Mouse (Mus musculus) embryonic facial prominence, embryonic 14.5 days (tissue): ENCODE results near the gene St3gal3. TPM values are rescaled to one million over a fixed set of nuclear protein-coding genes. Genes with fewer than 3 reads are reported as not detected.

Source experiments
- ATAC-seq: fragments of 200-750 bp; cut with Nextera tagmentation; 2 replicates; pipeline ENCODE4 v1.8.0; 2017; ENCODE audit warnings: low read depth, moderate number of reproducible peaks, moderate TSS enrichment
- DNase-seq: peaks from one replicate; pipeline ENCODE4 v3.0.0-alpha.2; 2015; ENCODE audit warnings: low spot score
- H3K27ac ChIP-seq: fragments of 300-500 bp; sonication (generic); replicated peaks from 2 replicates; pipeline ENCODE4 v1.5.1; 2014; ENCODE audit warnings: low read depth, mild to moderate bottlenecking, low read length, moderate library complexity
- H3K27me3 ChIP-seq: fragments of 300-500 bp; sonication (generic); replicated peaks from 2 replicates; pipeline ENCODE4 v1.6.1; 2014; ENCODE audit warnings: low read length; ENCODE audit not compliant: control insufficient read depth, insufficient read depth
- H3K36me3 ChIP-seq: fragments of 300-500 bp; sonication (generic); 2 replicates; pipeline ENCODE4 v1.6.1; 2014; ENCODE audit warnings: low read length, mixed read lengths; ENCODE audit not compliant: control insufficient read depth, insufficient read depth
- H3K4me1 ChIP-seq: fragments of 300-500 bp; sonication (generic); 2 replicates; pipeline ENCODE4 v1.6.1; 2014; ENCODE audit warnings: antibody characterized with exemption, low read length; ENCODE audit not compliant: control insufficient read depth, insufficient read depth
- H3K4me2 ChIP-seq: fragments of 300-500 bp; sonication (generic); 2 replicates; pipeline ENCODE4 v1.6.1; 2014; ENCODE audit warnings: low read depth, mild to moderate bottlenecking, low read length, moderate library complexity, mixed read lengths
- H3K4me3 ChIP-seq: fragments of 300-500 bp; sonication (generic); 2 replicates; pipeline ENCODE4 v1.5.1; 2014; ENCODE audit warnings: low read depth, mild to moderate bottlenecking, low read length
- H3K9ac ChIP-seq: fragments of 300-500 bp; sonication (generic); 2 replicates; pipeline ENCODE4 v1.6.1; 2014; ENCODE audit warnings: low read depth, mild to moderate bottlenecking, low read length, moderate library complexity, mixed read lengths
- H3K9me3 ChIP-seq: fragments of 300-500 bp; sonication (generic); 2 replicates; pipeline ENCODE4 v1.6.1; 2016; ENCODE audit warnings: low read length; ENCODE audit not compliant: control insufficient read depth
- WGBS: fragments of 180-500 bp; shearing (Covaris S2); extraction: QIAGEN DNeasy Blood & Tissue Kit; methylation state at CpG from one replicate; pipeline ENCODE4 v1.1.7; 2014; 5-methylcytosine and 5-hydroxymethylcytosine counted together
- polyA plus RNA-seq: library from polyadenylated mRNA; unstranded; fragments of >200 nt; fragmentation: Nextera tagmentation; extraction: Ambion mirVana; gene quantifications from 2 replicates; pipeline ENCODE4 v1.2.1, GENCODE M21; 2014

Gene St3gal3
- polyA plus RNA-seq, 1 experiment from 2014 or later = 5.6 TPM

- Histone ChIP-seq H3K27me3 (no peaks in the 10 kb centered on the region), H3K4me3 (no peak overlapping the region), H3K4me1 (peaks cover 16% of the 10 kb centered on the region), H3K27ac (no peak overlapping the region), H3K4me2 (no peak overlapping the region), H3K9ac (no peak overlapping the region), H3K36me3 (no peaks in the 10 kb centered on the region), H3K9me3 (no peaks in the 10 kb centered on the region)
- 86% methylated on average over 13 of the region's 13 CpGs for WGBS
- ATAC-seq (no peak), DNase-seq (no peak)
These were observed 73.7 kb downstream of the St3gal3 start for GRCm38 (mm10) chr4:118060915-118061530.

DNA sequence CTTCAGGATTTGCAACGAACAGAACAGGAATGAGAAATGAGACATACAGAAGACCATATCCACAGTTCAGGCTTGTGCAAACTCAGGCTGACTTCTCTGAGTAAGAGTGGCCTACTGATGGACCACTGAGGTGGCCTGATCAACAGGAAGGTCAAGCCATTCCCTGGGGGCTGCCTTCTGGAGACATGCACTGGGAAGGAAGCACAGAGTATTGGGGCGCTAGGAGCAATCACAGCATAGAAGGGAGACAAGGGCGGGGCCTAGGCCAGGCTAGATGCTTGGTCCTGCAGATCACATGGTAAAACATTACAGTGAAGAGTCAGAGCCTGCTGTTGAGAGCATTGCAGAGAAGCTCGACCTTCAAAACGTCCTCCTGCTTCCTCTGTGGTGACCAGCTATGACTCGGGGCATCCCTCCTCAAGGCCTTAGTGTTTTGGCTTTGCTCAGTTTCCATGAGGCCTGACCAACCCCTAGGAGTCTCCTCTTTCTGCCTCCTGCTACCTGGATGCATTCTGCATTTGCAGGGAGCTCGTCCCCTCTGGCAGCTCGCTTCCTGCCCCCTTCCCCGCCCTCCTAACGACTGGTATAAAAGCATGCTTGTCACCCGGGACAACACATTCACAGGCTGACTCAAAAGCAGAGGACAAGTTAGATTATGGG is 74.8 kb downstream of the St3gal3 start:
- no peaks in the 10 kb centered on the region for H3K36me3 ChIP-seq
- no peaks in the 10 kb centered on the region for H3K27me3 ChIP-seq
- no peaks in the 10 kb centered on the region for H3K9me3 ChIP-seq
- H3K4me3 ChIP-seq = no peak overlapping the region
- ATAC-seq = no peak
- no peak for DNase-seq
- H3K4me2 ChIP-seq = no peak overlapping the region
- 56% methylated on average over 11 of the region's 11 CpGs for WGBS
- no peak overlapping the region for H3K9ac ChIP-seq
- H3K4me1 ChIP-seq = peaks cover 19% of the 10 kb centered on the region
- H3K27ac ChIP-seq = no peak overlapping the region

DNA sequence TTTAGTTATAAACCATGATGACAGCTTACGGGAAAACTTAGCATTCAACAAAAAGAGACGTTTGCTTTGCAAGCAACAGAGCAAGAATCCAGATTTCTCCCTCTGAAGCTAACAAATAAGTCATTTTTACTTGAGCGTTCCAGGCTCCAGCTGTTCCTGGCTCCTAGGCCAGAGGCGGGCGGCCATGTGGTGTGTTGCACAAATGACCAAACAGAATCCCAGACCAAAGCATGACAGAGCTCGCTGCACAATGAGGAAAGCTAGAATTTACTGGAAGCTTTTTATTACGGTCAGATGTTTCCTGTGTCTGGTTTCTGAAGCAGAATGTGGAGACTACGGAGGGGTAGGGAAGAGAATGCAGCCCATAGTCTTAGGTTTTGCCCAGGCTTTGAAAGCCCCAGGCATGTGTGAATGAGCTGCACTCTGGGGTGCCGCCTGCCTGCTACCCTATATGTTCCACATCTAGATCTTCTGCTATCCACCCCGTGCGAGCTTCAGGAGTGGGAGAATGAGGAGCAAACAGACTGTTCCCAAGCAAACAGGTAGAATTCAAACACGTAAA is 76.5 kb downstream of the St3gal3 start:
- peak; percentile 79 for DNase-seq

DNA sequence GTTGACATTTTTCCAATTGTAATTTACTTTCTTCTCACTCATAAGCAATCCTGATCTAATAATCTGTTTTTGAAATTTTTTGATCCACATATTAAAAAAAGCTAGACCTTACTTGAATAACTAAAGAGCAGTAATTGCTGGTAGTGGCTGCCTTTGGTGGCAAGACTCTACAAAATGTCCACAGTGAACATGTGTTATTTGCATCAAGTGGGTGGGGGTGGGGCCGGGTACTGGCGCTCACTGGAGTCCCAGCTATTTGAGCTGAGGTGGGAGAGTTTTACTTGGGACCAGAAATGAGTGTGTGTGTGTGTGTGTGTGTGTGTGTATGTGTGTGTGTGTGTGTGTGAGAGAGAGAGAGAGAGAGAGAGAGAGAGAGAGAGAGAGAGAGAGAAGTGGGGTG is 77.6 kb downstream of the St3gal3 start:
- 52% methylated on average over 2 of the region's 2 CpGs for WGBS
- no peak overlapping the region for H3K27ac ChIP-seq
- H3K36me3 ChIP-seq = no peaks in the 10 kb centered on the region
- ATAC-seq = no peak
- no peak overlapping the region for H3K4me3 ChIP-seq
- H3K4me1 ChIP-seq = peaks cover 30% of the 10 kb centered on the region
- H3K9ac ChIP-seq = no peak overlapping the region
- H3K9me3 ChIP-seq = no peaks in the 10 kb centered on the region
- no peaks in the 10 kb centered on the region for H3K27me3 ChIP-seq
- DNase-seq = no peak
- H3K4me2 ChIP-seq = no peak overlapping the region

More for the DNA sequence above, 76.5 kb downstream of the St3gal3 start:
- Histone ChIP-seq H3K27me3 (no peaks in the 10 kb centered on the region), H3K27ac (peak overlapping the region; percentile 66), H3K4me1 (peaks cover 30% of the 10 kb centered on the region), H3K9me3 (no peaks in the 10 kb centered on the region), H3K4me2 (no peak overlapping the region), H3K4me3 (no peak overlapping the region), H3K36me3 (no peaks in the 10 kb centered on the region), H3K9ac (no peak overlapping the region)
- 40% methylated on average over 12 of the region's 12 CpGs for WGBS
- ATAC-seq = 0 out of 2 replicates have a peak, but pooled peaks have one; percentile 45

- Histone ChIP-seq H3K27me3 (no peaks in the 10 kb centered on the region), H3K36me3 (no peaks in the 10 kb centered on the region), H3K4me1 (peaks cover 30% of the 10 kb centered on the region), H3K4me2 (peak overlapping the region; percentile 11), H3K4me3 (no peak overlapping the region), H3K9me3 (no peaks in the 10 kb centered on the region), H3K27ac (no peak overlapping the region; the same call in 1 of the 2 replicates), H3K9ac (0 out of 2 replicates have a peak overlapping the region, but pooled peaks have one; percentile 3)
- DNase-seq = peak; percentile 88
- peak; percentile 42; the same call in 1 of the 2 replicates for ATAC-seq
- WGBS = 38% methylated on average over 8 of the region's 8 CpGs
These were observed 80.1 kb downstream of the St3gal3 start for GRCm38 (mm10) chr4:118054615-118055014.

GRCm38 (mm10) chr4:118053904-118054303 is 80.8 kb downstream of the St3gal3 start:
- no peak overlapping the region for H3K9ac ChIP-seq
- no peak for DNase-seq
- H3K9me3 ChIP-seq = no peaks in the 10 kb centered on the region
- no peaks in the 10 kb centered on the region for H3K36me3 ChIP-seq
- no peak overlapping the region for H3K27ac ChIP-seq
- ATAC-seq = peak; percentile 51; the same call in 1 of the 2 replicates
- H3K4me2 ChIP-seq = peak overlapping the region; percentile 11; the same call in 1 of the 2 replicates
- peaks cover 29% of the 10 kb centered on the region for H3K4me1 ChIP-seq
- H3K4me3 ChIP-seq = no peak overlapping the region
- 77% methylated on average over 6 of the region's 6 CpGs for WGBS
- H3K27me3 ChIP-seq = no peaks in the 10 kb centered on the region

DNA sequence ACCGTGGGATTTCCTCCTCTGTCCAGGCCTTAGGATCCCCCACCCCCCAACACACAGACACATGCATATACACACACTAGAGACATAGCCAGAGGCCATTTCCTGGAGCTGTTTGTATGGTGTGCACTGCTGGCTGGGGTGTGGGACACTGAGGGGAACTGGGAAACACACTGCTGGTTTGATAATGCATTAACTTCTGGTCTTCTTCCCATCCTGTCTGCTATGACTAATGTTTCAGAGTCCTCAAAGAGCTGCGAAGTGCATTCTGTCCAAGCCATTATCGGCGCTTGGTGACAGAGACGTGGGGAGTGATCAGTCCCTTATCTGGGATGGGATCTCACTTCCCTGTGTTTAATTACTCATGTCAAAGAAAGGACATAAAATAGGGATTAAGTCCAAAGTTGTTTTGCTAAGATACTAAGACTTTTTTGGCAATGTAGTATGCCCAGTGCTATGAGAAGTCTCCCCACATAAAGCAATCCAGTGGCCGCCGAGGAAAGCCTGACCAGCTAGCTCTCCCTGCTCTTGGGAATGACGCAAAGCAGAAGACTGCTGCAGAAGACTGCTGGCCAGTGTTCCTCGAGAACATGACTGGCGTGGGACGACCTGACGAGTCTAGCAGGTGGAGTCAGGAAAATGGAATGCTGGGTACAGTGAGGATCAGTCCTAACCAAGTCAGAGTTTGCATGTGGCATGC is 85.0 kb downstream of the St3gal3 start:
- Histone ChIP-seq H3K4me3 (no peak overlapping the region), H3K27ac (no peak overlapping the region), H3K36me3 (no peaks in the 10 kb centered on the region), H3K4me2 (no peak overlapping the region), H3K27me3 (no peaks in the 10 kb centered on the region), H3K4me1 (peaks cover 10% of the 10 kb centered on the region), H3K9me3 (no peaks in the 10 kb centered on the region), H3K9ac (no peak overlapping the region)
- 62% methylated on average over 12 of the region's 12 CpGs for WGBS
- ATAC-seq (no peak), DNase-seq (no peak)

DNA sequence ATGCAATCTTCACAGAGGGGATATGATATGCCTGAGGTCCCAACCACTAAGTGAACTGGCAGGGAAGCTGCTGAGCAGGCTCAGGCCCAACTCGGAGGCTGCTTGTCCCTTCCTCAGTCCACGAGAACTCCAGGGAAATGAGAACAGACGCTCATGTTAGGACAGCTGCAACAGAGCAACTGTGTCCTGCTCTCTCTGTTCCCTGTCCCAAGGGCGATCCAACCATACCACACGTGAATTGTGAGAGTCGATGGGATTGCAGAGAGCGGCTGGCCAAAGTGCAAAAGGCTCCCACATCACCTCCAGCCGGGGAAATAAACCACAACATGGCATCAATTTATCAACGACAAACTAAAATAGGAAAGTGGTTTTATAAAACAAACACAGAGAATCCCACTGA is 90.2 kb downstream of the St3gal3 start:
- Histone ChIP-seq H3K9me3 (no peaks in the 10 kb centered on the region), H3K27me3 (no peaks in the 10 kb centered on the region), H3K9ac (no peak overlapping the region), H3K27ac (no peak overlapping the region), H3K36me3 (no peaks in the 10 kb centered on the region), H3K4me2 (no peak overlapping the region), H3K4me3 (no peak overlapping the region), H3K4me1 (peaks cover 11% of the 10 kb centered on the region)
- no peak for DNase-seq
- 48% methylated on average over 9 of the region's 9 CpGs for WGBS
- ATAC-seq = no peak
